Mouse (Mus musculus) heart, embryonic 12.5 days (tissue): Measurements from ENCODE around the gene Pabpn1l. TPM values are rescaled to one million over a fixed set of nuclear protein-coding genes. Genes with fewer than 3 reads are reported as not detected.

ENCODE experiments used
- ATAC-seq: fragments of 200-750 bp; cut with Nextera tagmentation; 2 replicates; pipeline ENCODE4 v1.8.0; 2017; ENCODE audit warnings: moderate TSS enrichment, moderate library complexity; ENCODE audit not compliant: insufficient number of reproducible peaks, low FRiP score
- H3K27ac ChIP-seq: fragments of 300-500 bp; sonication (generic); 2 replicates; pipeline ENCODE4 v1.5.1; 2016; ENCODE audit warnings: mild to moderate bottlenecking, moderate library complexity; ENCODE audit not compliant: poor library complexity, severe bottlenecking
- H3K27me3 ChIP-seq: fragments of 300-500 bp; sonication (generic); replicated peaks from 2 replicates; pipeline ENCODE4 v1.6.1; 2016; ENCODE audit warnings: mild to moderate bottlenecking, moderate library complexity
- H3K36me3 ChIP-seq: fragments of 300-500 bp; sonication (generic); 2 replicates; pipeline ENCODE4 v1.6.1; 2016; ENCODE audit warnings: mild to moderate bottlenecking, moderate library complexity
- H3K4me1 ChIP-seq: fragments of 300-500 bp; sonication (generic); replicated peaks from 2 replicates; pipeline ENCODE4 v1.6.1; 2016; ENCODE audit warnings: mild to moderate bottlenecking
- H3K4me2 ChIP-seq: fragments of 300-500 bp; sonication (generic); 2 replicates; pipeline ENCODE4 v1.6.1; 2016; ENCODE audit warnings: mild to moderate bottlenecking, moderate library complexity
- H3K4me3 ChIP-seq: fragments of 300-500 bp; sonication (generic); 2 replicates; pipeline ENCODE4 v1.5.1; 2016; ENCODE audit warnings: mild to moderate bottlenecking
- H3K9ac ChIP-seq: fragments of 300-500 bp; sonication (generic); 2 replicates; pipeline ENCODE4 v1.6.1; 2016; ENCODE audit warnings: mild to moderate bottlenecking, moderate library complexity
- H3K9me3 ChIP-seq: fragments of 300-500 bp; sonication (generic); replicated peaks from 2 replicates; pipeline ENCODE4 v1.6.1; 2016; ENCODE audit warnings: mild to moderate bottlenecking, moderate library complexity
- WGBS: fragments of 180-500 bp; shearing (Covaris S2); methylation state at CpG from one replicate; pipeline ENCODE4 v1.1.7; 2016; 5-methylcytosine and 5-hydroxymethylcytosine counted together
- polyA plus RNA-seq: library from polyadenylated mRNA; unstranded; fragments of >200 nt; fragmentation: Nextera tagmentation; extraction: Ambion mirVana; gene quantifications from 2 replicates; pipeline ENCODE4 v1.2.1, GENCODE M21; 2016

The Pabpn1l gene
- polyA plus RNA-seq, 1 experiment from 2014 or later: not detected

GRCm38 (mm10) chr8:122618660-122619378 is 3.7 kb downstream of the Pabpn1l start:
- H3K9ac ChIP-seq: no peak overlapping the region
- no peak overlapping the region for H3K4me2 ChIP-seq
- H3K9me3 ChIP-seq: no peaks in the 10 kb centered on the region
- ATAC-seq: no peak
- WGBS: 72% methylated on average over 6 of the region's 6 CpGs
- H3K27ac ChIP-seq: no peak overlapping the region
- peaks cover 12% of the 10 kb centered on the region for H3K4me1 ChIP-seq
- peaks cover 11% of the 10 kb centered on the region for H3K36me3 ChIP-seq
- H3K27me3 ChIP-seq: 0 out of 2 replicates have a peak, but pooled peaks cover 9% of the 10 kb centered on the region
- H3K4me3 ChIP-seq: no peak overlapping the region

GRCm38 (mm10) chr8:122617947-122618546 is 4.5 kb downstream of the Pabpn1l start:
- Histone ChIP-seq H3K9me3 (no peaks in the 10 kb centered on the region), H3K27ac (no peak overlapping the region), H3K9ac (no peak overlapping the region), H3K4me1 (peaks cover 12% of the 10 kb centered on the region), H3K27me3 (0 out of 2 replicates have a peak, but pooled peaks cover 9% of the 10 kb centered on the region), H3K36me3 (peaks cover 17% of the 10 kb centered on the region), H3K4me2 (no peak overlapping the region; the same call in 1 of the 2 replicates), H3K4me3 (no peak overlapping the region)
- 27% methylated on average over 7 of the region's 7 CpGs for WGBS
- no peak for ATAC-seq

GRCm38 (mm10) chr8:122616181-122616905 is 6.2 kb downstream of the Pabpn1l start:
- Histone ChIP-seq H3K4me2 (no peak overlapping the region), H3K27me3 (no peaks in the 10 kb centered on the region), H3K36me3 (peaks cover 17% of the 10 kb centered on the region), H3K4me1 (peaks cover 22% of the 10 kb centered on the region), H3K9ac (no peak overlapping the region), H3K4me3 (no peak overlapping the region), H3K9me3 (no peaks in the 10 kb centered on the region), H3K27ac (no peak overlapping the region)
- no peak for ATAC-seq
- WGBS: 65% methylated on average over 9 of the region's 9 CpGs

- peak; percentile 99 for ATAC-seq
- under 1% methylated on average over 57 of the region's 57 CpGs for WGBS
Measured at GRCm38 (mm10) chr8:122611295-122612133, 11.0 kb downstream of the Pabpn1l start, which contains the start of the genes Galns and Trappc2l. TSS of gene Galns (minus strand) at chr8:122611463. TSS of gene Trappc2l (plus strand) at chr8:122611640.

GRCm38 (mm10) chr8:122610612-122611277 is 11.8 kb downstream of the Pabpn1l start:
- peak overlapping the region; percentile 77 for H3K27ac ChIP-seq
- H3K4me3 ChIP-seq: peak overlapping the region; percentile 77
- H3K9me3 ChIP-seq: no peaks in the 10 kb centered on the region
- H3K9ac ChIP-seq: peak overlapping the region; percentile 86
- peak overlapping the region; percentile 95 for H3K4me2 ChIP-seq
- H3K36me3 ChIP-seq: peaks cover 14% of the 10 kb centered on the region
- H3K4me1 ChIP-seq: peaks cover 18% of the 10 kb centered on the region
- H3K27me3 ChIP-seq: no peaks in the 10 kb centered on the region
- peak; percentile 38 for ATAC-seq
- WGBS: 4% methylated on average over 20 of the region's 20 CpGs

More at GRCm38 (mm10) chr8:122611295-122612133, 11.0 kb downstream of the Pabpn1l start, which contains the start of the genes Galns and Trappc2l:
- H3K9me3 ChIP-seq: no peaks in the 10 kb centered on the region
- H3K9ac ChIP-seq: peak within 1 kb of the TSS; percentile 86
- H3K4me3 ChIP-seq: peak within 1 kb of the TSS; percentile 77
- peaks cover 18% of the 10 kb centered on the region for H3K4me1 ChIP-seq
- no peaks in the 10 kb centered on the region for H3K27me3 ChIP-seq
- peaks cover 17% of the 10 kb centered on the region for H3K36me3 ChIP-seq
- peak within 1 kb of the TSS; percentile 95 for H3K4me2 ChIP-seq
- peak within 1 kb of the TSS; percentile 85 for H3K27ac ChIP-seq

- Histone ChIP-seq H3K9ac (peak overlapping the region; percentile 86), H3K36me3 (peaks cover 14% of the 10 kb centered on the region), H3K4me2 (peak overlapping the region; percentile 95), H3K4me3 (peak overlapping the region; percentile 77), H3K27me3 (no peaks in the 10 kb centered on the region), H3K9me3 (no peaks in the 10 kb centered on the region), H3K27ac (no peak overlapping the region), H3K4me1 (peaks cover 21% of the 10 kb centered on the region)
- WGBS: 60% methylated on average over 4 of the region's 4 CpGs
- ATAC-seq: no peak
Measured at GRCm38 (mm10) chr8:122610209-122610608, 12.3 kb downstream of the Pabpn1l start.

- peaks cover 18% of the 10 kb centered on the region for H3K4me1 ChIP-seq
- ATAC-seq: no peak
- no peak overlapping the region for H3K9ac ChIP-seq
- no peaks in the 10 kb centered on the region for H3K27me3 ChIP-seq
- 0 out of 2 replicates have a peak, but pooled peaks cover 3% of the 10 kb centered on the region for H3K36me3 ChIP-seq
- WGBS: 87% methylated on average over 11 of the region's 12 CpGs
- H3K4me2 ChIP-seq: no peak overlapping the region
- H3K9me3 ChIP-seq: no peaks in the 10 kb centered on the region
- no peak overlapping the region for H3K27ac ChIP-seq
- H3K4me3 ChIP-seq: no peak overlapping the region
Measured at GRCm38 (mm10) chr8:122606810-122607209, 15.7 kb downstream of the Pabpn1l start.

- H3K36me3 ChIP-seq: peaks cover 9% of the 10 kb centered on the region
- H3K9ac ChIP-seq: no peak overlapping the region
- H3K4me1 ChIP-seq: peaks cover 11% of the 10 kb centered on the region
- peak overlapping the region; percentile 54; the same call in 1 of the 2 replicates for H3K27ac ChIP-seq
- WGBS: 50% methylated on average over 4 of the region's 4 CpGs
- no peaks in the 10 kb centered on the region for H3K27me3 ChIP-seq
- no peak overlapping the region for H3K4me3 ChIP-seq
- ATAC-seq: no peak
- no peaks in the 10 kb centered on the region for H3K9me3 ChIP-seq
- H3K4me2 ChIP-seq: peak overlapping the region; percentile 12; the same call in 1 of the 2 replicates
Measured at GRCm38 (mm10) chr8:122605367-122605766, 17.2 kb downstream of the Pabpn1l start.

GRCm38 (mm10) chr8:122604640-122605039 is 17.9 kb downstream of the Pabpn1l start:
- peak overlapping the region; percentile 54 for H3K27ac ChIP-seq

GRCm38 (mm10) chr8:122600666-122601065 is 21.9 kb downstream of the Pabpn1l start:
- H3K9ac ChIP-seq: no peak overlapping the region
- no peak overlapping the region for H3K27ac ChIP-seq
- 91% methylated on average over 9 of the region's 9 CpGs for WGBS
- no peak for ATAC-seq
- no peak overlapping the region for H3K4me3 ChIP-seq
- no peak overlapping the region for H3K4me2 ChIP-seq
- H3K4me1 ChIP-seq: peaks cover 10% of the 10 kb centered on the region; the same call in 1 of the 2 replicates
- H3K27me3 ChIP-seq: no peaks in the 10 kb centered on the region
- peaks cover 23% of the 10 kb centered on the region for H3K36me3 ChIP-seq
- H3K9me3 ChIP-seq: no peaks in the 10 kb centered on the region

More at GRCm38 (mm10) chr8:122604640-122605039, 17.9 kb downstream of the Pabpn1l start:
- H3K36me3 ChIP-seq: peaks cover 14% of the 10 kb centered on the region
- no peak overlapping the region for H3K9ac ChIP-seq
- ATAC-seq: no peak
- no peaks in the 10 kb centered on the region for H3K9me3 ChIP-seq
- peaks cover 10% of the 10 kb centered on the region; the same call in 1 of the 2 replicates for H3K4me1 ChIP-seq
- 49% methylated on average over 1 of the region's 1 CpGs for WGBS
- no peak overlapping the region for H3K4me3 ChIP-seq
- H3K4me2 ChIP-seq: no peak overlapping the region
- H3K27me3 ChIP-seq: no peaks in the 10 kb centered on the region
